Mouse (Mus musculus) lung, adult 2 months (tissue): Measurements from ENCODE around the gene Glt28d2.

Experiments
- CTCF ChIP-seq: fragments of 200-500 bp; IDR thresholded peaks from 2 replicates; pipeline ENCODE4 v1.5.1; 2011; ENCODE audit warnings: mild to moderate bottlenecking, low read length, control low read depth; ENCODE audit not compliant: insufficient read depth
- POLR2A ChIP-seq: fragments of 200-500 bp; IDR thresholded peaks from 2 replicates; pipeline ENCODE4 v1.6.1; 2011; ENCODE audit warnings: low read depth, mild to moderate bottlenecking, control low read depth, low read length, borderline replicate concordance; ENCODE audit errors: extremely low read depth

DNA sequence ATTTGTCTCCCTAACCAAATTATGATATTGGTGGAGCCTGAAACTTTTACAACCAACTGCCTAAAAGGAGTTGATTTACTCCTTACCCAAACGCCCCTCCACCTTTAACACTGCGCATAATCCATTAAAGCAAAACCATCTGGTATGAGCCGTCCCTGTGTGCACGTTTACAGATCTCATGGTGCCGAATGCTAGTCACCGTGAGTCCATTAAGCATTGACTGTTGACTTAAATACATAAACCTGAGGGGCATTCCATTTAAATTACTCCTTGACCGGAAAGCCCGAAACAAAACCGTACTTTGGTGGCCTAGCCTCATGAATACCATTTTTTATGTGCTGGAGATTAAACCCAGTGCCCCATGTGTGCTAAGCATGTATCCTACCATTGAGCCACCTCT, 40.0 kb upstream of the Glt28d2 start:
- TF ChIP-seq CTCF (no peak), POLR2A (no peak)
